Mouse (Mus musculus): ENCODE measurements around the gene Dbndd2. TPM values are rescaled to one million over a fixed set of nuclear protein-coding genes. Genes with fewer than 3 reads are reported as not detected.

Gene Dbndd2
- polyA plus RNA-seq (2016; fragmentation: Nextera tagmentation; extraction: Ambion mirVana): 3.0 and 3.2 TPM in 2 replicates

GRCm38 (mm10) chr2:164485681-164486257 is at the start of gene Dbndd2:
Gene Dbndd2 (plus strand): TSS chr2:164486106.
- peaks cover 19% of the 10 kb centered on the region for H3K4me1 ChIP-seq
- H3K27ac ChIP-seq (replicated peaks): peak within 1 kb of the TSS; percentile 76
- peak within 1 kb of the TSS; percentile 75 for H3K4me3 ChIP-seq
- 2% methylated on average over 26 of the region's 26 CpGs for WGBS
- peaks cover 8% of the 10 kb centered on the region for H3K36me3 ChIP-seq
- peak; percentile 47 for DNase-seq (ENCODE audit: low spot score)
- H3K9me3 ChIP-seq (replicated peaks): no peaks in the 10 kb centered on the region
- H3K27me3 ChIP-seq (ENCODE audit: low read depth, poor library complexity, severe bottlenecking): peaks cover 63% of the 10 kb centered on the region

DNA sequence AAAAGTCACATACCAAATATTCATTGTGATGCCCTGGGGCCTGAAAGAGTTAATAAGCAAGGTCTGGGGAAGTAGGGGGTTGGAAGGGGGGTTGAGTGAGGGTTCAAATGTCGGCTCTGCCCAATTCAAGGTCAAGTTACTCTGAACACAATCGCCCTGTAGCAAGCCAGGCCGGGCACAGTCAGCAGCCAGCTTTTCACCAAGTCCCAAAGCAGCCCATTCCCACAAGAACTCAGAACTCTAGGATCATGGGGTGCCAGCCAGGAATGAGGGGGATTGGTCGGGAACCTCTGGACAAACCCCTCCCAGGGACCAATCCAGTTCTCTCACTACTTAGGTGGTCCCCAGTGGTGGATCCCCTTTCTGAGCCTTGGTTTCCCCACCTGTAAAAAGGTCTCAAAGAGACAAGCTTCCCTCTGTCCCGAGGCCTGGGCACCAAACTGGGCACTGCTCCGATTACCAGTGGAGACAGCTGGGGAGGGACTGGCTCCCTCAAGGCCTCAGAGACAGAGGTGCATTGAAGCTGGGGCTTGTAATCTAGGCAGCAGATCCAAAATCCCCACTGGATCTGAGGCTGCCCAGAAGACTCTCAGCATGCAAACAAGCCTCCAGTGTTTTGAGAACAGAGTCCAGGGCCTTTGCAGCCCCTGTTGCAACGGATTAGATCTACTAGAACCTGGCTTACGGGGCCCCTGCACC is 49.5 kb upstream of the Dbndd2 start:
- 23% methylated on average over 8 of the region's 8 CpGs for WGBS
- Histone ChIP-seq H3K36me3 (no peaks in the 10 kb centered on the region), H3K27ac (replicated peaks) (no peak overlapping the region), H3K27me3 (ENCODE audit: low read depth, poor library complexity, severe bottlenecking) (peaks cover 21% of the 10 kb centered on the region), H3K9me3 (replicated peaks) (no peaks in the 10 kb centered on the region), H3K4me1 (peaks cover 46% of the 10 kb centered on the region), H3K4me3 (no peak overlapping the region)
- DNase-seq (ENCODE audit: low spot score): no peak

DNA sequence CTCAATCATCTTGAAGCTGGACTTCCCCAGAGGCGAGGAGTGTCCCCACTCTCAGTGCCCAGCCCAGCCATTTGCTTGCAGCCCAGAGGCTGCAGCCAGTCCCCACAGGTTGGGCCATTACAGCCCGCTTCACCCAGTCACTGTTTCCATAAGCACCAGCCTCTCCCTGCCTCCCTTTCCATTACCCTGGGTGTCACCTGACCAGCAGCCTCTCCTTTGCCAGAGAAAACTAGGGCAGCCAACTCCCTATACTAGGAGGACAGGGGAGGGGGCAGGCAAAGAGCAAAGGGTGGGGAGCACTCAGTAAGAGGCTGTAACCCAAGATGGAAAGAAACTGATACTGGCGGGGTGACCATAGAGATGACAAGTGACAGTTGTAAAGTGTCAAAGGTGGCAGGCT is 48.9 kb upstream of the Dbndd2 start:
- H3K9me3 ChIP-seq (replicated peaks): no peaks in the 10 kb centered on the region
- H3K4me3 ChIP-seq: no peak overlapping the region

GRCm38 (mm10) chr2:164437710-164438109 is 48.2 kb upstream of the Dbndd2 start:
- WGBS: 85% methylated on average over 6 of the region's 6 CpGs
- Histone ChIP-seq H3K36me3 (no peaks in the 10 kb centered on the region), H3K9me3 (replicated peaks) (no peaks in the 10 kb centered on the region), H3K4me3 (no peak overlapping the region), H3K4me1 (peaks cover 46% of the 10 kb centered on the region), H3K27me3 (ENCODE audit: low read depth, poor library complexity, severe bottlenecking) (peaks cover 32% of the 10 kb centered on the region), H3K27ac (replicated peaks) (no peak overlapping the region)
- no peak for DNase-seq (ENCODE audit: low spot score)

More for the DNA sequence above, 48.9 kb upstream of the Dbndd2 start:
- peaks cover 46% of the 10 kb centered on the region for H3K4me1 ChIP-seq
- DNase-seq (ENCODE audit: low spot score): no peak
- H3K27ac ChIP-seq (replicated peaks): no peak overlapping the region
- H3K36me3 ChIP-seq: no peaks in the 10 kb centered on the region
- H3K27me3 ChIP-seq (ENCODE audit: low read depth, poor library complexity, severe bottlenecking): peaks cover 27% of the 10 kb centered on the region
- 46% methylated on average over 3 of the region's 3 CpGs for WGBS

DNA sequence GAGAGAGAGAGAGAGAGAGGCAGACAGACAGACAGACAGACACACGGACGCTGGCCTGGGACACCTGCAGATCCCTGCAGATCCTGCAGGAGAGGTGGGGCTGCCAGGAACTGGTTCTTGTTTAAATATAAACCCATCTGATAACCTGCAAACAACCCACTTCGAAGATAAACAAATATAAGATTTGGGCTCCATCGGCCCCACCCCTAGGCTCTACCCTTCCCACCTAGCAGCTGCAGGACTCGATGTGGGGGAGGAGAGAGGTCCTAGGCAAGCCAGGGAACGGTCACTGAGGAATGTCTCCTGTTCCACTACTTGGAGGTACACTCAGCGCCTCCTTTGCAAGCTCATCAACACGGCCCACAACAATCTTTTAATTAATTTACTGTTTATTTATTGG is 47.6 kb upstream of the Dbndd2 start:
- Histone ChIP-seq H3K4me1 (peaks cover 46% of the 10 kb centered on the region), H3K36me3 (no peaks in the 10 kb centered on the region), H3K9me3 (replicated peaks) (no peaks in the 10 kb centered on the region), H3K27me3 (ENCODE audit: low read depth, poor library complexity, severe bottlenecking) (peaks cover 35% of the 10 kb centered on the region), H3K27ac (replicated peaks) (no peak overlapping the region), H3K4me3 (no peak overlapping the region)
- WGBS: 73% methylated on average over 8 of the region's 8 CpGs
- DNase-seq (ENCODE audit: low spot score): no peak

GRCm38 (mm10) chr2:164439001-164439421 is 46.9 kb upstream of the Dbndd2 start:
- Histone ChIP-seq H3K9me3 (replicated peaks) (no peaks in the 10 kb centered on the region), H3K4me1 (peaks cover 52% of the 10 kb centered on the region), H3K27ac (replicated peaks) (no peak overlapping the region), H3K4me3 (no peak overlapping the region), H3K36me3 (no peaks in the 10 kb centered on the region), H3K27me3 (ENCODE audit: low read depth, poor library complexity, severe bottlenecking) (peaks cover 42% of the 10 kb centered on the region)
- no peak for DNase-seq (ENCODE audit: low spot score)
- WGBS: 70% methylated on average over 3 of the region's 3 CpGs

GRCm38 (mm10) chr2:164440314-164440713 is 45.6 kb upstream of the Dbndd2 start:
- Histone ChIP-seq H3K9me3 (replicated peaks) (no peaks in the 10 kb centered on the region), H3K27ac (replicated peaks) (no peak overlapping the region)

GRCm38 (mm10) chr2:164441155-164441554 is 44.8 kb upstream of the Dbndd2 start:
- Histone ChIP-seq H3K4me3 (0 out of 2 replicates have a peak overlapping the region, but pooled peaks have one; percentile 71), H3K4me1 (peaks cover 46% of the 10 kb centered on the region), H3K27me3 (ENCODE audit: low read depth, poor library complexity, severe bottlenecking) (peaks cover 58% of the 10 kb centered on the region), H3K36me3 (no peaks in the 10 kb centered on the region), H3K9me3 (replicated peaks) (no peaks in the 10 kb centered on the region), H3K27ac (replicated peaks) (no peak overlapping the region)
- DNase-seq (ENCODE audit: low spot score): no peak
- WGBS: 40% methylated on average over 8 of the region's 8 CpGs

More at GRCm38 (mm10) chr2:164440314-164440713, 45.6 kb upstream of the Dbndd2 start:
- Histone ChIP-seq H3K36me3 (no peaks in the 10 kb centered on the region), H3K27me3 (ENCODE audit: low read depth, poor library complexity, severe bottlenecking) (peaks cover 55% of the 10 kb centered on the region), H3K4me3 (no peak overlapping the region), H3K4me1 (peaks cover 52% of the 10 kb centered on the region)
- DNase-seq (ENCODE audit: low spot score): no peak
- WGBS: 81% methylated on average over 5 of the region's 5 CpGs

- no peaks in the 10 kb centered on the region for H3K36me3 ChIP-seq
- H3K4me3 ChIP-seq: peak overlapping the region; percentile 71
- 31% methylated on average over 7 of the region's 7 CpGs for WGBS
- DNase-seq (ENCODE audit: low spot score): no peak
- no peak overlapping the region for H3K27ac ChIP-seq (replicated peaks)
- no peaks in the 10 kb centered on the region for H3K9me3 ChIP-seq (replicated peaks)
- H3K27me3 ChIP-seq (ENCODE audit: low read depth, poor library complexity, severe bottlenecking): peaks cover 58% of the 10 kb centered on the region
- peaks cover 40% of the 10 kb centered on the region for H3K4me1 ChIP-seq
Measured at GRCm38 (mm10) chr2:164441731-164442130, 44.2 kb upstream of the Dbndd2 start.

DNA sequence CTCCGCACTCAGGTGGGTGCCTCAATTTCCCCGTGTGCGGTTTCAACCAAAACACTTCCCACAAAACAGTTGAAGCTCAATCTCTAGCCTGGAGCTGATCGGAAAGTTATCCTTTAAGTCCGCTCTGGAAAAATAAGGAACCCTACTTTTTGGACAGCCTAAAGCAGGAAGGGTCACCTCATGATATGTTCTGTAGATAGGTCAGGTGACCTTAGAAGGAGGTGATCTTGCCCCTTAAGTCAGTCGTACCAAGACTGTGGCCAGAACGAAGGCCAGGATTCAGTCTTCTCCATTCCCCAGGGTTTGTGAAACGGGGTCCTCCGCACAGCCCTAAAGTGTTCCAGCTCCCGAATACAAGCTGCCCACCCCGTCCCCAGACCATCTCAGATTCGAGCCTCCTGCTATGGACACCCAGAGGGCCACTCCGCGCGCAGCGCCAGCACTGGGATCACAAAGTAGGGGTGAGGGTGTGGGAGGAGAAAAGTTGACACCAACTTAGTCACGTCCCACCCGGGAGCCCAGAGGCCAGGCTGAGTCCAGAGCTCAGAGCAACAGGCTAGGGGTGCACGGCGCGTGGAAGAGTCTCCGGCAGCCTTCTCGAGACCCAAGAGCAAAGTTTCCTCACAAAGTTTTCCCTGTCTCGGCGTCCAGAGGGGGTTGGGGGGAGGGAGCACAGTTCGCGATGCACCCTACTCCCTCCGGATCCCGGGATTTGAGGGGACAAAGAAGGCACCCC is 43.4 kb upstream of the Dbndd2 start:
- Histone ChIP-seq H3K36me3 (no peaks in the 10 kb centered on the region), H3K4me1 (peaks cover 34% of the 10 kb centered on the region), H3K4me3 (peak overlapping the region; percentile 71), H3K27ac (replicated peaks) (peak overlapping the region; percentile 85), H3K9me3 (replicated peaks) (no peaks in the 10 kb centered on the region), H3K27me3 (ENCODE audit: low read depth, poor library complexity, severe bottlenecking) (peaks cover 58% of the 10 kb centered on the region)
- no peak for DNase-seq (ENCODE audit: low spot score)
- 2% methylated on average over 29 of the region's 29 CpGs for WGBS

GRCm38 (mm10) chr2:164443051-164443437 is 42.9 kb upstream of the Dbndd2 start:
- Histone ChIP-seq H3K36me3 (no peaks in the 10 kb centered on the region), H3K27me3 (ENCODE audit: low read depth, poor library complexity, severe bottlenecking) (peaks cover 58% of the 10 kb centered on the region), H3K4me1 (peaks cover 34% of the 10 kb centered on the region), H3K27ac (replicated peaks) (peak overlapping the region; percentile 85), H3K9me3 (replicated peaks) (no peaks in the 10 kb centered on the region), H3K4me3 (peak overlapping the region; percentile 71)
- DNase-seq (ENCODE audit: low spot score): peak; percentile 86
- WGBS: under 1% methylated on average over 26 of the region's 26 CpGs

GRCm38 (mm10) chr2:164443460-164444000 is 42.4 kb upstream of the Dbndd2 start, which contains the start of gene Sdc4:
Gene Sdc4 (minus strand): TSS chr2:164443887.
- WGBS: 7% methylated on average over 18 of the region's 18 CpGs
- peak within 1 kb of the TSS; percentile 71 for H3K4me3 ChIP-seq
- H3K27ac ChIP-seq (replicated peaks): peak within 1 kb of the TSS; percentile 85
- peaks cover 34% of the 10 kb centered on the region for H3K4me1 ChIP-seq
- no peak for DNase-seq (ENCODE audit: low spot score)
- H3K9me3 ChIP-seq (replicated peaks): no peaks in the 10 kb centered on the region
- no peaks in the 10 kb centered on the region for H3K36me3 ChIP-seq
- peaks cover 58% of the 10 kb centered on the region for H3K27me3 ChIP-seq (ENCODE audit: low read depth, poor library complexity, severe bottlenecking)

Data from midbrain, embryonic 10.5 days (tissue).